In the genomic region with DNA sequence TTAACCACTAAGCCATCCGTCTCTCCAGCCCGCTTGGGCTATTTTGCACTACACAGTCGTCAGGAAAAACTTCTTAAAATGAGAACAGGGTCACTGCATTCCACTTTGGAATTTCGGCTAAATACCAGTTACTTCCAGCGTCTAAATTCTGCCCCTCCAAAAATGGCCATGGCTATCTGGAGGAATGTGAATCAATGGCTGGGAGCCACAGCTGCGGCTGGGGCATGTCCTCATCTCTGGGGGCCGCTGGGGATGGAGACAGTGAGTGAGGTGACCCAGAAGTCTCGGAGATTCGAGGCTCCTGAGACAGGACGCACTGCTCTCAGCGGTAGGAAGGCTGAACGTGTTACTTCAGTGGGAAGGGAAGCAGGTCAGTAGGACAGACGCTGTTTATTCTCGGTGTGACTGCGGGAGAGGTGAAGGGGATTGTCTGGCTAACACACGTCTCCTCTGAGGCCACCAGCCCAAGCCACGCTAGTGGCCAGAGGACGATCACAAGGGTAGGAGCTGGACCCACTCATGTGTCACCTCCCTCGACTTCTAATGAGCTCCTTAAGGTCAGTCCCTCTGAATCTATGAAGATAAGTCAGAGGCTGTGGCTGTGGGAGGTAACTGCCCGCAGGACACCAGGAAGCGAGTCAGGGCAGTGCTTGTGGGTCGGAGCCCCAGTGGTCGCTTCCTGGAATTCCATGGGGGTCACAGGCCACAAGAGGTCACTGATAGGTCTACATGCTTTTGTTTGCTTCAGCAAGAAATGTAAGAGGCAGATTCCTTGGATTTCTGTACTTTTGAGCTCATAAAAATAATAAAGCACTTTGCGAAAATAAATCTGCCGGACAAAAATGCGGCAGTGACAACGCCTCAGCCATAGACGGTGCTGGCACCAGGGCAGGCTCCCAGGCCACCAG, we compare ENCODE assay signal across 10 mouse cellular contexts. TPM values are rescaled to one million over a fixed set of nuclear protein-coding genes. Genes with fewer than 3 reads are reported as not detected.
DNase-seq lines count a peak whose midpoint lies in the region; ATAC-seq and TF ChIP-seq lines count a peak whose summit lies in the region.
"Had no signal": no experiment of that assay in that cellular context is flagged by ENCODE, and none has a peak within 500 bp of the region (broad histone marks: within the 10 kb centered on the region; RNA-seq: fewer than 3 reads in every experiment).

No protein-coding gene starts in this region.

- DNase-seq in kidney, adult 2 months: peak; percentile 74
- no peak for DNase-seq in kidney, adult 11 months
- DNase-seq in embryo, embryonic 9.5 days (ENCODE audit: extremely low spot score): peak; percentile 54
- DNase-seq in heart, postnatal 0 days (ENCODE audit: low spot score): no peak
- no peak for DNase-seq in gastrocnemius, postnatal 25 days
- no peak for DNase-seq in left cerebral cortex, adult 11 months (ENCODE audit: low spot score)
- DNase-seq: cerebellum, adult 11-12 months had no signal

- 49% methylated on average over 28 of the region's 28 CpGs for WGBS in kidney, adult 2 months
- WGBS in heart, postnatal 0 days: 20% methylated on average over 28 of the region's 28 CpGs
- 71% methylated on average over 28 of the region's 28 CpGs for WGBS in liver, embryonic 16.5 days (ENCODE audit: insufficient replicate concordance)

- no peaks in the 10 kb centered on the region; the same call in 1 of the 2 replicates for H3K36me3 ChIP-seq in kidney, adult 2 months (ENCODE audit: control insufficient read depth, insufficient read depth, low read length)
- H3K36me3 ChIP-seq in heart, postnatal 0 days (replicated peaks; ENCODE audit: control insufficient read depth, insufficient read depth, low read length): peaks cover 27% of the 10 kb centered on the region
- no peaks in the 10 kb centered on the region for H3K36me3 ChIP-seq in liver, embryonic 16.5 days (ENCODE audit: control insufficient read depth, insufficient read depth)

- peak overlapping the region; percentile 30 for H3K4me2 ChIP-seq in heart, postnatal 0 days (ENCODE audit: low read depth, low read length)
- H3K4me2 ChIP-seq in liver, embryonic 16.5 days (ENCODE audit: low read depth, low read length): no peak overlapping the region
- H3K4me2 ChIP-seq: forebrain, embryonic 13.5 days had no signal

- H3K4me1 ChIP-seq in kidney, adult 2 months (ENCODE audit: control insufficient read depth, insufficient read depth, low read length): peaks cover 28% of the 10 kb centered on the region
- peaks cover 81% of the 10 kb centered on the region for H3K4me1 ChIP-seq in heart, postnatal 0 days (ENCODE audit: control insufficient read depth, insufficient read depth)
- peaks cover 37% of the 10 kb centered on the region for H3K4me1 ChIP-seq in liver, embryonic 16.5 days (ENCODE audit: control insufficient read depth, low read depth, low read length)

- TF ChIP-seq EP300 in heart, postnatal 0 days (IDR thresholded peaks at IDR 0.05; ENCODE audit: low read depth): no peak

- H3K9me3 ChIP-seq in heart, postnatal 0 days (replicated peaks; ENCODE audit: control insufficient read depth, low read length): no peaks in the 10 kb centered on the region
- no peaks in the 10 kb centered on the region for H3K9me3 ChIP-seq in liver, embryonic 16.5 days (replicated peaks; ENCODE audit: control insufficient read depth, low read length)
- H3K9me3 ChIP-seq: forebrain, embryonic 13.5 days had no signal

- H3K4me3 ChIP-seq in kidney, adult 2 months (ENCODE audit: insufficient read depth, low read depth, low read length): no peak overlapping the region
- no peak overlapping the region for H3K4me3 ChIP-seq in heart, postnatal 0 days (ENCODE audit: low read depth, low read length)
- H3K4me3 ChIP-seq in liver, embryonic 16.5 days (ENCODE audit: low read depth, low read length): no peak overlapping the region
- H3K4me3 ChIP-seq: forebrain, embryonic 13.5 days had no signal

- no peak for TF ChIP-seq CTCF in kidney, adult 2 months (conservative IDR thresholded peaks at IDR 0.05; ENCODE audit: insufficient read depth, insufficient read length, low read depth, low read length)
- TF ChIP-seq CTCF in heart, postnatal 0 days (IDR thresholded peaks at IDR 0.05; ENCODE audit: low read depth): no peak

- peak overlapping the region; percentile 30; the same call in 1 of the 2 replicates for H3K9ac ChIP-seq in heart, postnatal 0 days (replicated peaks; ENCODE audit: low read depth, low read length)
- no peak overlapping the region for H3K9ac ChIP-seq in liver, embryonic 16.5 days (ENCODE audit: low read depth, low read length)
- H3K9ac ChIP-seq: forebrain, embryonic 13.5 days had no signal

- ATAC-seq in heart, postnatal 0 days (ENCODE audit: insufficient read depth, low read depth): peak; percentile 9; the same call in 1 of the 2 replicates
- ATAC-seq in liver, embryonic 16.5 days (ENCODE audit: low read depth): no peak
- ATAC-seq: forebrain, embryonic 13.5 days; inflammation-experienced regulatory T-cells, adult 6 months had no signal

- TF ChIP-seq POLR2A in kidney, adult 2 months (IDR thresholded peaks at IDR 0.05; ENCODE audit: low read depth, low read length): no peak

- H3K27me3 ChIP-seq in kidney, adult 2 months (replicated peaks; ENCODE audit: control insufficient read depth, insufficient read depth, low read length): no peaks in the 10 kb centered on the region
- H3K27me3 ChIP-seq in heart, postnatal 0 days (ENCODE audit: control insufficient read depth, insufficient read depth, low read length): no peaks in the 10 kb centered on the region
- H3K27me3 ChIP-seq in liver, embryonic 16.5 days (ENCODE audit: control insufficient read depth, insufficient read depth, low read depth, low read length): no peaks in the 10 kb centered on the region
- H3K27me3 ChIP-seq: forebrain, embryonic 13.5 days had no signal

- peak overlapping the region; percentile 41; the same call in 1 of the 2 replicates for H3K27ac ChIP-seq in kidney, adult 2 months (ENCODE audit: insufficient read depth, low read depth, low read length)
- peak overlapping the region; percentile 96 for H3K27ac ChIP-seq in heart, postnatal 0 days (ENCODE audit: low read depth)
- H3K27ac ChIP-seq in liver, embryonic 16.5 days (ENCODE audit: low read length): 0 out of 2 replicates have a peak overlapping the region, but pooled peaks have one; percentile 17

RNA-seq across cellular contexts. Expression of a gene that starts 9.3 kb away (rescaled TPM):
- polyA plus RNA-seq in kidney, adult 2 months (2012; rRNA removed): 44.4 and 47.9 TPM in 2 replicates
- 144 and 164 TPM in 2 replicates for total RNA-seq in heart, postnatal 0 days (2014; rRNA removed; ENCODE audit: low replicate concordance)
- polyA plus RNA-seq in heart, postnatal 0 days (2015; fragmentation: Nextera tagmentation; extraction: Ambion mirVana): 29.8 and 30.7 TPM in 2 replicates
- 5.3 and 6.4 TPM in 2 replicates for polyA plus RNA-seq in liver, embryonic 16.5 days (2015; fragmentation: Nextera tagmentation; extraction: Ambion mirVana)
- total RNA-seq in gastrocnemius, postnatal 25 days (2021): 10 to 100 TPM; 13.7 to 14.0 TPM

Comparison
In these comparisons a context has a peak if more than half of its experiments do, and no peak if none do; other contexts are left out.
1. DNase-seq: peak in kidney, adult 2 months (single experiment) and embryo, embryonic 9.5 days (single experiment); none in kidney, adult 11 months (single experiment), heart, postnatal 0 days (single experiment), gastrocnemius, postnatal 25 days (single experiment) and left cerebral cortex, adult 11 months (single experiment).
2. H3K27ac ChIP-seq: peak in every context shown above with its lines; median percentile 96 in heart, postnatal 0 days; 41 in kidney, adult 2 months; 17 in liver, embryonic 16.5 days.